Mouse (Mus musculus) hindbrain, embryonic 14.5 days (tissue): ENCODE results near the gene Galnt4. TPM values are rescaled to one million over a fixed set of nuclear protein-coding genes. Genes with fewer than 3 reads are reported as not detected.
A peak's percentile ranks its signal among the peaks of the same experiment; 100 is the strongest.
"Not testable (repeated sequence)": the region's sequence is repeated elsewhere in the genome, so short reads cannot be mapped to it uniquely, and the experiment has no call there.

Experiments used
- ATAC-seq: fragments of 200-750 bp; cut with Nextera tagmentation; 2 replicates; pipeline ENCODE4 v1.8.0; 2017; ENCODE audit warnings: moderate number of reproducible peaks, mild to moderate bottlenecking, moderate TSS enrichment, moderate library complexity; ENCODE audit not compliant: low FRiP score
- DNase-seq: peaks from one replicate; pipeline ENCODE4 v3.0.0-alpha.2; 2015; ENCODE audit warnings: low spot score
- H3K27ac ChIP-seq: fragments of 300-500 bp; sonication (generic); 2 replicates; pipeline ENCODE4 v1.5.1; 2014; ENCODE audit warnings: mild to moderate bottlenecking, moderate library complexity
- H3K27me3 ChIP-seq: fragments of 300-500 bp; sonication (generic); 2 replicates; pipeline ENCODE4 v1.6.1; 2014; ENCODE audit warnings: mild to moderate bottlenecking, low read length, mixed read lengths; ENCODE audit not compliant: control insufficient read depth, insufficient read depth
- H3K36me3 ChIP-seq: fragments of 300-500 bp; sonication (generic); replicated peaks from 2 replicates; pipeline ENCODE4 v1.6.1; 2014; ENCODE audit not compliant: control insufficient read depth, insufficient read depth
- H3K4me1 ChIP-seq: fragments of 300-500 bp; sonication (generic); replicated peaks from 2 replicates; pipeline ENCODE4 v1.6.1; 2014; ENCODE audit warnings: antibody characterized with exemption, low read length, mixed read lengths; ENCODE audit not compliant: control insufficient read depth, insufficient read depth
- H3K4me2 ChIP-seq: fragments of 300-500 bp; sonication (generic); replicated peaks from 2 replicates; pipeline ENCODE4 v1.6.1; 2014; ENCODE audit warnings: mild to moderate bottlenecking, moderate library complexity
- H3K4me3 ChIP-seq: fragments of 300-500 bp; sonication (generic); replicated peaks from 2 replicates; pipeline ENCODE4 v1.5.1; 2014; ENCODE audit warnings: mild to moderate bottlenecking, low read length
- H3K9ac ChIP-seq: fragments of 300-500 bp; sonication (generic); 2 replicates; pipeline ENCODE4 v1.6.1; 2014
- H3K9me3 ChIP-seq: fragments of 300-500 bp; sonication (generic); 2 replicates; pipeline ENCODE4 v1.6.1; 2016; ENCODE audit warnings: low read length; ENCODE audit not compliant: control insufficient read depth
- WGBS: fragments of 180-500 bp; shearing (Covaris S2); extraction: QIAGEN DNeasy Blood & Tissue Kit; methylation state at CpG from one replicate; pipeline ENCODE4 v1.1.7; 2014; 5-methylcytosine and 5-hydroxymethylcytosine counted together
- polyA plus RNA-seq: library from polyadenylated mRNA; unstranded; fragments of >200 nt; fragmentation: Nextera tagmentation; extraction: Ambion mirVana; gene quantifications from 2 replicates; pipeline ENCODE4 v1.2.1, GENCODE M21; 2014

The Galnt4 gene
- polyA plus RNA-seq, 1 experiment from 2014 or later = 4.5 TPM

- Histone ChIP-seq H3K27ac (no peak overlapping the region), H3K4me2 (no peak overlapping the region), H3K9me3 (no peaks in the 10 kb centered on the region), H3K4me3 (no peak overlapping the region), H3K9ac (no peak overlapping the region), H3K27me3 (no peaks in the 10 kb centered on the region), H3K36me3 (no peaks in the 10 kb centered on the region), H3K4me1 (no peaks in the 10 kb centered on the region)
- ATAC-seq (no peak), DNase-seq (no peak)
- 78% methylated on average over 8 of the region's 8 CpGs for WGBS
Measured at GRCm38 (mm10) chr10:99145611-99146010, 37.7 kb downstream of the Galnt4 start.

- H3K27me3 ChIP-seq = no peaks in the 10 kb centered on the region
- H3K4me1 ChIP-seq = no peaks in the 10 kb centered on the region
- no peaks in the 10 kb centered on the region for H3K9me3 ChIP-seq
- 96% methylated on average over 8 of the region's 8 CpGs for WGBS
- no peak overlapping the region for H3K9ac ChIP-seq
- no peak overlapping the region for H3K4me2 ChIP-seq
- DNase-seq = no peak
- no peak overlapping the region for H3K4me3 ChIP-seq
- no peaks in the 10 kb centered on the region for H3K36me3 ChIP-seq
- no peak for ATAC-seq
- no peak overlapping the region for H3K27ac ChIP-seq
Measured at GRCm38 (mm10) chr10:99146596-99146995, 38.6 kb downstream of the Galnt4 start.

- Histone ChIP-seq H3K9ac (no peak overlapping the region), H3K4me2 (no peak overlapping the region), H3K27me3 (no peaks in the 10 kb centered on the region), H3K4me3 (no peak overlapping the region), H3K36me3 (0 out of 2 replicates have a peak, but pooled peaks cover 8% of the 10 kb centered on the region), H3K9me3 (no peaks in the 10 kb centered on the region), H3K27ac (no peak overlapping the region), H3K4me1 (no peaks in the 10 kb centered on the region)
- DNase-seq (no peak), ATAC-seq (peak; percentile 31; the same call in 1 of the 2 replicates)
- WGBS = 92% methylated on average over 6 of the region's 6 CpGs
Measured at GRCm38 (mm10) chr10:99150016-99150415, 42.1 kb downstream of the Galnt4 start.

- ATAC-seq (no peak), DNase-seq (no peak)
- H3K9me3 ChIP-seq = no peaks in the 10 kb centered on the region
- H3K4me3 ChIP-seq = no peak overlapping the region
- H3K27ac ChIP-seq = no peak overlapping the region
- WGBS = 100% methylated on average over 1 of the region's 1 CpGs
- no peaks in the 10 kb centered on the region for H3K4me1 ChIP-seq
- H3K36me3 ChIP-seq = peaks cover 19% of the 10 kb centered on the region
- H3K9ac ChIP-seq = no peak overlapping the region
- H3K27me3 ChIP-seq = no peaks in the 10 kb centered on the region
- no peak overlapping the region for H3K4me2 ChIP-seq
Measured at GRCm38 (mm10) chr10:99151580-99151979, 43.6 kb downstream of the Galnt4 start.

- no peak overlapping the region for H3K4me2 ChIP-seq
- no peaks in the 10 kb centered on the region for H3K9me3 ChIP-seq
- H3K9ac ChIP-seq = no peak overlapping the region
- no peak for ATAC-seq
- peaks cover 23% of the 10 kb centered on the region for H3K36me3 ChIP-seq
- WGBS = 95% methylated on average over 6 of the region's 6 CpGs
- H3K27ac ChIP-seq = no peak overlapping the region
- no peaks in the 10 kb centered on the region for H3K27me3 ChIP-seq
- H3K4me3 ChIP-seq = no peak overlapping the region
- H3K4me1 ChIP-seq = no peaks in the 10 kb centered on the region
- DNase-seq = no peak
Measured at GRCm38 (mm10) chr10:99152063-99152462, 44.1 kb downstream of the Galnt4 start.

- no peaks in the 10 kb centered on the region for H3K9me3 ChIP-seq
- ATAC-seq (no peak), DNase-seq (no peak)
- no peak overlapping the region for H3K9ac ChIP-seq
- H3K36me3 ChIP-seq = peaks cover 24% of the 10 kb centered on the region
- WGBS = 91% methylated on average over 8 of the region's 8 CpGs
- H3K4me2 ChIP-seq = no peak overlapping the region
- no peaks in the 10 kb centered on the region for H3K27me3 ChIP-seq
- H3K4me1 ChIP-seq = no peaks in the 10 kb centered on the region
- no peak overlapping the region for H3K4me3 ChIP-seq
- no peak overlapping the region for H3K27ac ChIP-seq
Measured at GRCm38 (mm10) chr10:99154635-99155034, 46.7 kb downstream of the Galnt4 start.

GRCm38 (mm10) chr10:99156808-99157207 lies 48.8 kb downstream of the Galnt4 start:
- DNase-seq (no peak), ATAC-seq (no peak)
- H3K4me1 ChIP-seq = no peaks in the 10 kb centered on the region
- no peak overlapping the region for H3K9ac ChIP-seq
- no peak overlapping the region for H3K27ac ChIP-seq
- H3K4me2 ChIP-seq = no peak overlapping the region
- 89% methylated on average over 5 of the region's 5 CpGs for WGBS
- no peaks in the 10 kb centered on the region for H3K9me3 ChIP-seq
- H3K27me3 ChIP-seq = no peaks in the 10 kb centered on the region
- peaks cover 28% of the 10 kb centered on the region for H3K36me3 ChIP-seq
- H3K4me3 ChIP-seq = no peak overlapping the region

- not testable (repeated sequence) for H3K9ac ChIP-seq, H3K4me2 ChIP-seq, H3K27ac ChIP-seq, H3K9me3 ChIP-seq, H3K4me3 ChIP-seq, ATAC-seq, H3K4me1 ChIP-seq, H3K27me3 ChIP-seq, DNase-seq
- 95% methylated on average over 10 of the region's 10 CpGs for WGBS
- peaks cover 24% of the 10 kb centered on the region for H3K36me3 ChIP-seq
Measured at GRCm38 (mm10) chr10:99157697-99158096, 49.7 kb downstream of the Galnt4 start.

GRCm38 (mm10) chr10:99161987-99162582 lies 54.1 kb downstream of the Galnt4 start:
- Histone ChIP-seq H3K4me3 (no peak overlapping the region), H3K27me3 (no peaks in the 10 kb centered on the region), H3K4me2 (no peak overlapping the region), H3K36me3 (peaks cover 5% of the 10 kb centered on the region; the same call in 1 of the 2 replicates), H3K27ac (no peak overlapping the region), H3K9me3 (no peaks in the 10 kb centered on the region), H3K9ac (no peak overlapping the region), H3K4me1 (no peaks in the 10 kb centered on the region)
- ATAC-seq (no peak), DNase-seq (peak; percentile 72)
- 41% methylated on average over 8 of the region's 8 CpGs for WGBS
